Mouse (Mus musculus) stomach, embryonic 14.5 days (tissue): ENCODE data around the gene Casd1. TPM values are rescaled to one million over a fixed set of nuclear protein-coding genes. Genes with fewer than 3 reads are reported as not detected.

Experiments used
- ATAC-seq: fragments of 200-750 bp; cut with Nextera tagmentation; 2 replicates; pipeline ENCODE4 v1.8.0; 2017; ENCODE audit warnings: low read depth, moderate TSS enrichment; ENCODE audit not compliant: insufficient number of reproducible peaks, insufficient read depth, low FRiP score
- H3K27ac ChIP-seq: fragments of 300-500 bp; sonication (generic); 2 replicates; pipeline ENCODE4 v1.5.1; 2014; ENCODE audit warnings: mild to moderate bottlenecking, low read length, moderate library complexity, mixed read lengths
- H3K27me3 ChIP-seq: fragments of 300-500 bp; sonication (generic); 2 replicates; pipeline ENCODE4 v1.6.1; 2014; ENCODE audit warnings: low read length, control low read depth, mixed read lengths; ENCODE audit not compliant: control insufficient read depth, insufficient read depth
- H3K36me3 ChIP-seq: fragments of 300-500 bp; sonication (generic); 2 replicates; pipeline ENCODE4 v1.6.1; 2014; ENCODE audit warnings: mild to moderate bottlenecking, control low read depth, low read length, moderate library complexity, mixed read lengths; ENCODE audit not compliant: control insufficient read depth, insufficient read depth
- H3K4me1 ChIP-seq: fragments of 300-500 bp; sonication (generic); 2 replicates; pipeline ENCODE4 v1.6.1; 2014; ENCODE audit warnings: low read length, control low read depth, mixed read lengths; ENCODE audit not compliant: control insufficient read depth, insufficient read depth
- H3K4me2 ChIP-seq: fragments of 300-500 bp; sonication (generic); replicated peaks from 2 replicates; pipeline ENCODE4 v1.6.1; 2014; ENCODE audit warnings: low read depth, low read length, control low read depth
- H3K4me3 ChIP-seq: fragments of 300-500 bp; sonication (generic); 2 replicates; pipeline ENCODE4 v1.5.1; 2014; ENCODE audit warnings: low read depth, low read length, control low read depth
- H3K9ac ChIP-seq: fragments of 300-500 bp; sonication (generic); replicated peaks from 2 replicates; pipeline ENCODE4 v1.6.1; 2014; ENCODE audit warnings: low read depth, mild to moderate bottlenecking, control low read depth, low read length, moderate library complexity, mixed read lengths
- H3K9me3 ChIP-seq: fragments of 300-500 bp; sonication (generic); 2 replicates; pipeline ENCODE4 v1.6.1; 2016; ENCODE audit warnings: low read depth, low read length, control low read depth; ENCODE audit not compliant: control insufficient read depth
- whole genome bisulfite sequencing: fragments of 180-500 bp; shearing (Covaris S2); extraction: QIAGEN DNeasy Blood & Tissue Kit; methylation state at CpG from one replicate; pipeline ENCODE4 v1.1.7; 2014; 5-methylcytosine and 5-hydroxymethylcytosine counted together
- polyA plus RNA-seq: library from polyadenylated mRNA; unstranded; fragments of >200 nt; fragmentation: Nextera tagmentation; extraction: Ambion mirVana; gene quantifications from 2 replicates; pipeline ENCODE4 v1.2.1, GENCODE M21; 2014

The Casd1 gene
- polyA plus RNA-seq, 1 experiment from 2014 or later: 37.6 TPM

- no peak overlapping the region for H3K4me2 ChIP-seq
- 64% methylated on average over 2 of the region's 2 CpGs for WGBS
- no peak for ATAC-seq
- no peaks in the 10 kb centered on the region for H3K27me3 ChIP-seq
- no peaks in the 10 kb centered on the region for H3K4me1 ChIP-seq
- no peak overlapping the region for H3K27ac ChIP-seq
- H3K4me3 ChIP-seq: no peak overlapping the region
- H3K9ac ChIP-seq: no peak overlapping the region
- H3K36me3 ChIP-seq: no peaks in the 10 kb centered on the region
- no peaks in the 10 kb centered on the region for H3K9me3 ChIP-seq
Measured at GRCm38 (mm10) chr6:4663516-4663915, 62.9 kb downstream of the Casd1 start.

DNA sequence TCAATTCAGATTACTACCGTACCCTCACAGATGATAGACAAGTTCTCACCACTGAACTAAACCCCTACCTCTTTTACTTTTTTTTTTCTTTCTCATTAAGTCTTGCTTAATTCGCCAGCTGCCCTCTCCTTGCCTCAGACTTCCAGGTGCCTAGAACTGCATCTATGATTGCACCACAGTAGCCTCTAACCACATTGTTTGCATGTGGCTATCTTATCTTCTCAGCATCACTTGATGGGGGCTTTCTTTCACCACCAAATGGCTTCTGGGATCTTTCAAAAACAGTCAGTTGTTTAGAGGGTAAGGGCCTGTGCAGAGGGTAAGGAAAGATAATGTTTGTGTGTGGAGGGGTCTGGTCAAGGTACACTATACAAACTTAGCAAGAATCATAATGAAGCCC is 63.7 kb downstream of the Casd1 start:
- H3K27ac ChIP-seq: no peak overlapping the region
- 54% methylated on average over 2 of the region's 2 CpGs for WGBS
- H3K4me3 ChIP-seq: no peak overlapping the region
- no peaks in the 10 kb centered on the region for H3K9me3 ChIP-seq
- H3K4me2 ChIP-seq: no peak overlapping the region
- no peak for ATAC-seq
- no peaks in the 10 kb centered on the region for H3K4me1 ChIP-seq
- H3K27me3 ChIP-seq: no peaks in the 10 kb centered on the region
- no peaks in the 10 kb centered on the region for H3K36me3 ChIP-seq
- no peak overlapping the region for H3K9ac ChIP-seq

DNA sequence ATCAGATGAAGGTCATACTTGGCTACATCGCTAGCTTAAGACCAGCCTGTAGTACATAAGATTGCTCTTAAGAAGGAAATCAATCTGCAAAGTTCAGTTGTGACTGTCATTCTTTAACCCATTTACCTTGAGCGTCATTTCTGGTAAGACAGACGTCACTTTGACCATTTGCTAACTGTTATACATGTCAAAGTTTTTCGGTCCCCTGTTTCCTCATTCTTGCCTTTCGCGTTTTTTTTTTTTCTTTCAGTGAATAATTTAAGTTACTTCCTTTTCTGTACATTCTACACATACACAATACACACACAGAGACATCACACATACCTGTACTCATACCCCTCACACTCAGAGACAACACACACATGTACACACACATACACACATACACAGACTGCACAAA is 64.5 kb downstream of the Casd1 start:
- H3K4me2 ChIP-seq: no peak overlapping the region
- ATAC-seq: no peak
- 84% methylated on average over 6 of the region's 6 CpGs for WGBS
- H3K9ac ChIP-seq: no peak overlapping the region
- no peaks in the 10 kb centered on the region for H3K9me3 ChIP-seq
- H3K36me3 ChIP-seq: no peaks in the 10 kb centered on the region
- no peak overlapping the region for H3K4me3 ChIP-seq
- H3K27ac ChIP-seq: no peak overlapping the region
- H3K27me3 ChIP-seq: no peaks in the 10 kb centered on the region
- no peaks in the 10 kb centered on the region for H3K4me1 ChIP-seq

GRCm38 (mm10) chr6:4677356-4677761 is 76.7 kb downstream of the Casd1 start:
- Histone ChIP-seq H3K4me2 (no peak overlapping the region), H3K27ac (no peak overlapping the region), H3K36me3 (no peaks in the 10 kb centered on the region), H3K9ac (no peak overlapping the region), H3K4me3 (no peak overlapping the region), H3K9me3 (no peaks in the 10 kb centered on the region), H3K4me1 (no peaks in the 10 kb centered on the region), H3K27me3 (no peaks in the 10 kb centered on the region)
- 89% methylated on average over 1 of the region's 1 CpGs for WGBS
- no peak for ATAC-seq

GRCm38 (mm10) chr6:4679981-4680380 is 79.3 kb downstream of the Casd1 start:
- Histone ChIP-seq H3K9me3 (no peaks in the 10 kb centered on the region), H3K4me2 (no peak overlapping the region), H3K27me3 (no peaks in the 10 kb centered on the region), H3K27ac (no peak overlapping the region), H3K4me1 (no peaks in the 10 kb centered on the region), H3K9ac (no peak overlapping the region), H3K36me3 (no peaks in the 10 kb centered on the region), H3K4me3 (no peak overlapping the region)
- WGBS: 96% methylated on average over 1 of the region's 1 CpGs
- ATAC-seq: no peak

- no peak overlapping the region for H3K9ac ChIP-seq
- H3K4me1 ChIP-seq: no peaks in the 10 kb centered on the region
- no peak overlapping the region for H3K4me2 ChIP-seq
- H3K27me3 ChIP-seq: no peaks in the 10 kb centered on the region
- ATAC-seq: no peak
- H3K9me3 ChIP-seq: no peaks in the 10 kb centered on the region
- 86% methylated on average over 4 of the region's 4 CpGs for WGBS
- no peak overlapping the region for H3K4me3 ChIP-seq
- H3K27ac ChIP-seq: no peak overlapping the region
- no peaks in the 10 kb centered on the region for H3K36me3 ChIP-seq
Measured at GRCm38 (mm10) chr6:4680576-4680975, 79.9 kb downstream of the Casd1 start.

DNA sequence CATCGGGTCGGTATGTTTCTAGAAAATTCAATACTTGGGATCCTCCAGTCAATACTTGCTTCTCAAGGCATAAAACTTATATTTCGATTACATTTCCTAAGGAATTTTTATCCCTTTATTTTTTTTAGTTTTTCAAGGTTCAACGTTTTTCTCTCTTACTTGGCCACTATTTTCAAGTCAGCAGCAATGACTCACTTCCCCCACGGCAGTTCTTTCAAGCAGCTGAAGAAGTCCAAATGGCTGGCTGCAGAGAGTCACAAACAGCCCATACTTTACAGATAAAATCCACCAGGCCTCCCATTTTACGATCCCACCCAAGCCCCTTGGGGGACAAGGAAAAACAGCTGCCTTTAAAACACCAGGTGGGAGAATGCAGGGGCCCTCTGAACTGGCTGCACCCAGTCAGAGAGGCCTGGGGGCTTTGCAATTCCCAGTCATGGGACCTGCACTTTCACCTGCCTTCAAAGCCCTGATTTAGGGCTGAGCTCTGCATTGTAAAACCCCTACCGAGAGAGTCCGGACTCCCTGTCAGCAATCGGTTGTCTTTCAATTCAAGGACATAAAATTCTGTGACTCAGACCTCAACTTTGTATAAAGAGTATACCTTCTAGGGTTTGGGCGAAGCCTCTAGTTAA is 84.2 kb downstream of the Casd1 start:
- no peak for ATAC-seq
- Histone ChIP-seq H3K4me1 (no peaks in the 10 kb centered on the region), H3K9ac (no peak overlapping the region), H3K4me3 (no peak overlapping the region), H3K4me2 (no peak overlapping the region), H3K9me3 (no peaks in the 10 kb centered on the region), H3K27me3 (no peaks in the 10 kb centered on the region), H3K27ac (no peak overlapping the region), H3K36me3 (no peaks in the 10 kb centered on the region; the same call in 1 of the 2 replicates)
- WGBS: 60% methylated on average over 10 of the region's 10 CpGs

DNA sequence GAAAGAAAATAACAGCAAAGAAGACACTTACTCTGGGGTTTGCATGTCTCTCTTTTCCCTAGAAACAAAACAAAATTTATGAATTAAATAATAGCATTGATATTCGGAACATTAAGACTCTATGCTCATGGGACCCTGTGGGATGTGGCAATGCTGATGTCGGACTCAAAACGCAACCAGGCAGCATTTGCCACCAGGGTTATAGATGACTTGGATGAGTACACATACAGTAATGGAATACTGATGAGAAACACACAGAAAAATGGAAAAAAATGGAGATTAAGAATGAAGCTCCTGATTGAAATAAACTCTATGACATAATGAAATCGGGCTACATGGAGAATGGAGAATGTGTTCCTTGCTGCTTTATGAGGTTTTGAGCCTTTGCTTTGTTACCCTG is 89.8 kb downstream of the Casd1 start:
- no peak overlapping the region for H3K4me3 ChIP-seq
- H3K27ac ChIP-seq: no peak overlapping the region
- H3K27me3 ChIP-seq: no peaks in the 10 kb centered on the region
- H3K9ac ChIP-seq: no peak overlapping the region
- H3K4me1 ChIP-seq: no peaks in the 10 kb centered on the region
- ATAC-seq: no peak
- H3K4me2 ChIP-seq: no peak overlapping the region
- peaks cover 6% of the 10 kb centered on the region; the same call in 1 of the 2 replicates for H3K36me3 ChIP-seq
- WGBS: 91% methylated on average over 4 of the region's 4 CpGs
- no peaks in the 10 kb centered on the region for H3K9me3 ChIP-seq
